Mouse (Mus musculus): ENCODE measurements around the gene Rpl3l. TPM values are rescaled to one million over a fixed set of nuclear protein-coding genes. Genes with fewer than 3 reads are reported as not detected.

Gene Rpl3l
- polyA plus RNA-seq (2014; fragmentation: Illumina TruSeq; extraction: RNeasy Lipid Tissue Mini Kit (QIAGEN cat#74804); ENCODE audit: low read depth, low replicate concordance) = not detected

GRCm38 (mm10) chr17:24727618-24728017 is at the start of gene Rpl3l:
TSS of gene Rpl3l (plus strand) at chr17:24727820.

GRCm38 (mm10) chr17:24689251-24690081 is 38.2 kb upstream of the Rpl3l start, which contains the start of gene Syngr3:
TSS of gene Syngr3 (minus strand) at chr17:24689955.

GRCm38 (mm10) chr17:24696011-24696697 is 31.5 kb upstream of the Rpl3l start, which contains the start of the genes Gfer and Noxo1:
TSS of gene Gfer (minus strand) at chr17:24696156.
TSS of gene Noxo1 (plus strand) at chr17:24696234.

GRCm38 (mm10) chr17:24706982-24707800 is 20.4 kb upstream of the Rpl3l start, which contains the start of gene Tbl3:
TSS of gene Tbl3 (minus strand) at chr17:24707660.

GRCm38 (mm10) chr17:24717943-24718342 is 9.7 kb upstream of the Rpl3l start, which contains the start of the genes Rnf151 and Rps2:
TSS of gene Rnf151 (minus strand) at chr17:24718063.
TSS of gene Rps2 (plus strand) at chr17:24718116.

GRCm38 (mm10) chr17:24724184-24724583 is 3.4 kb upstream of the Rpl3l start, which contains the start of gene Ndufb10:
TSS of gene Ndufb10 (minus strand) at chr17:24724478.

GRCm38 (mm10) chr17:24736330-24737051 is 8.9 kb downstream of the Rpl3l start, which contains the start of gene Msrb1:
TSS of gene Msrb1 (plus strand) at chr17:24736642.

GRCm38 (mm10) chr17:24752415-24753394 is 25.1 kb downstream of the Rpl3l start, which contains the start of gene Hs3st6:
TSS of gene Hs3st6 (plus strand) at chr17:24752988.

Other genes with a start within 250 kb of the Rpl3l start
- gene Mlst8, start 248.7 kb upstream of the Rpl3l start, polyA plus RNA-seq (2014; fragmentation: Illumina TruSeq; extraction: RNeasy Lipid Tissue Mini Kit (QIAGEN cat#74804); ENCODE audit: low read depth, low replicate concordance) = 3.3 TPM
- gene Caskin1, start 239.2 kb upstream of the Rpl3l start, polyA plus RNA-seq (2014; fragmentation: Illumina TruSeq; extraction: RNeasy Lipid Tissue Mini Kit (QIAGEN cat#74804); ENCODE audit: low read depth, low replicate concordance) = 0.09 TPM
- 12.6 TPM for gene Traf7, start 199.9 kb upstream of the Rpl3l start, polyA plus RNA-seq (2014; fragmentation: Illumina TruSeq; extraction: RNeasy Lipid Tissue Mini Kit (QIAGEN cat#74804); ENCODE audit: low read depth, low replicate concordance)
- 0.35 TPM for gene Rab26, start 193.6 kb upstream of the Rpl3l start, polyA plus RNA-seq (2014; fragmentation: Illumina TruSeq; extraction: RNeasy Lipid Tissue Mini Kit (QIAGEN cat#74804); ENCODE audit: low read depth, low replicate concordance)
- 12.2 TPM for gene Pkd1, start 178.0 kb upstream of the Rpl3l start, polyA plus RNA-seq (2014; fragmentation: Illumina TruSeq; extraction: RNeasy Lipid Tissue Mini Kit (QIAGEN cat#74804); ENCODE audit: low read depth, low replicate concordance)
- 12.6 TPM for gene Tsc2, start 95.2 kb upstream of the Rpl3l start, polyA plus RNA-seq (2014; fragmentation: Illumina TruSeq; extraction: RNeasy Lipid Tissue Mini Kit (QIAGEN cat#74804); ENCODE audit: low read depth, low replicate concordance)
- 0.35 TPM for gene Nthl1, start 95.1 kb upstream of the Rpl3l start, polyA plus RNA-seq (2014; fragmentation: Illumina TruSeq; extraction: RNeasy Lipid Tissue Mini Kit (QIAGEN cat#74804); ENCODE audit: low read depth, low replicate concordance)
- 6.4 TPM for gene Slc9a3r2, start 77.5 kb upstream of the Rpl3l start, polyA plus RNA-seq (2014; fragmentation: Illumina TruSeq; extraction: RNeasy Lipid Tissue Mini Kit (QIAGEN cat#74804); ENCODE audit: low read depth, low replicate concordance)
- not detected for gene Npw, start 69.4 kb upstream of the Rpl3l start, polyA plus RNA-seq (2014; fragmentation: Illumina TruSeq; extraction: RNeasy Lipid Tissue Mini Kit (QIAGEN cat#74804); ENCODE audit: low read depth, low replicate concordance)
- 3.1 TPM for gene Zfp598, start 58.1 kb upstream of the Rpl3l start, polyA plus RNA-seq (2014; fragmentation: Illumina TruSeq; extraction: RNeasy Lipid Tissue Mini Kit (QIAGEN cat#74804); ENCODE audit: low read depth, low replicate concordance)
- gene Syngr3, start 37.9 kb upstream of the Rpl3l start, polyA plus RNA-seq (2014; fragmentation: Illumina TruSeq; extraction: RNeasy Lipid Tissue Mini Kit (QIAGEN cat#74804); ENCODE audit: low read depth, low replicate concordance) = 1.1 TPM
- 13.7 TPM for gene Gfer, start 31.7 kb upstream of the Rpl3l start, polyA plus RNA-seq (2014; fragmentation: Illumina TruSeq; extraction: RNeasy Lipid Tissue Mini Kit (QIAGEN cat#74804); ENCODE audit: low read depth, low replicate concordance)
- gene Noxo1, start 31.6 kb upstream of the Rpl3l start, polyA plus RNA-seq (2014; fragmentation: Illumina TruSeq; extraction: RNeasy Lipid Tissue Mini Kit (QIAGEN cat#74804); ENCODE audit: low read depth, low replicate concordance) = 14.0 TPM
- not detected for gene Tbl3, start 20.2 kb upstream of the Rpl3l start, polyA plus RNA-seq (2014; fragmentation: Illumina TruSeq; extraction: RNeasy Lipid Tissue Mini Kit (QIAGEN cat#74804); ENCODE audit: low read depth, low replicate concordance)
- gene Rnf151, start 9.8 kb upstream of the Rpl3l start, polyA plus RNA-seq (2014; fragmentation: Illumina TruSeq; extraction: RNeasy Lipid Tissue Mini Kit (QIAGEN cat#74804); ENCODE audit: low read depth, low replicate concordance) = not detected
- gene Rps2, start 9.7 kb upstream of the Rpl3l start, polyA plus RNA-seq (2014; fragmentation: Illumina TruSeq; extraction: RNeasy Lipid Tissue Mini Kit (QIAGEN cat#74804); ENCODE audit: low read depth, low replicate concordance) = 513 TPM
- 96.4 TPM for gene Ndufb10, start 3.3 kb upstream of the Rpl3l start, polyA plus RNA-seq (2014; fragmentation: Illumina TruSeq; extraction: RNeasy Lipid Tissue Mini Kit (QIAGEN cat#74804); ENCODE audit: low read depth, low replicate concordance)
- 5.8 TPM for gene Msrb1, start 8.8 kb downstream of the Rpl3l start, polyA plus RNA-seq (2014; fragmentation: Illumina TruSeq; extraction: RNeasy Lipid Tissue Mini Kit (QIAGEN cat#74804); ENCODE audit: low read depth, low replicate concordance)
- gene Hs3st6, start 25.2 kb downstream of the Rpl3l start, polyA plus RNA-seq (2014; fragmentation: Illumina TruSeq; extraction: RNeasy Lipid Tissue Mini Kit (QIAGEN cat#74804); ENCODE audit: low read depth, low replicate concordance) = not detected
- 0.95 TPM for gene Meiob, start 76.5 kb downstream of the Rpl3l start, polyA plus RNA-seq (2014; fragmentation: Illumina TruSeq; extraction: RNeasy Lipid Tissue Mini Kit (QIAGEN cat#74804); ENCODE audit: low read depth, low replicate concordance)
- 10.6 TPM for gene Hagh, start 112.3 kb downstream of the Rpl3l start, polyA plus RNA-seq (2014; fragmentation: Illumina TruSeq; extraction: RNeasy Lipid Tissue Mini Kit (QIAGEN cat#74804); ENCODE audit: low read depth, low replicate concordance)
- 194 TPM for gene Fahd1, start 122.5 kb downstream of the Rpl3l start, polyA plus RNA-seq (2014; fragmentation: Illumina TruSeq; extraction: RNeasy Lipid Tissue Mini Kit (QIAGEN cat#74804); ENCODE audit: low read depth, low replicate concordance)
- not detected for gene Igfals, start 138.2 kb downstream of the Rpl3l start, polyA plus RNA-seq (2014; fragmentation: Illumina TruSeq; extraction: RNeasy Lipid Tissue Mini Kit (QIAGEN cat#74804); ENCODE audit: low read depth, low replicate concordance)
- gene Nubp2, start 158.5 kb downstream of the Rpl3l start, polyA plus RNA-seq (2014; fragmentation: Illumina TruSeq; extraction: RNeasy Lipid Tissue Mini Kit (QIAGEN cat#74804); ENCODE audit: low read depth, low replicate concordance) = 2.7 TPM
- not detected for gene Spsb3, start 158.8 kb downstream of the Rpl3l start, polyA plus RNA-seq (2014; fragmentation: Illumina TruSeq; extraction: RNeasy Lipid Tissue Mini Kit (QIAGEN cat#74804); ENCODE audit: low read depth, low replicate concordance)
- gene Eme2, start 167.3 kb downstream of the Rpl3l start, polyA plus RNA-seq (2014; fragmentation: Illumina TruSeq; extraction: RNeasy Lipid Tissue Mini Kit (QIAGEN cat#74804); ENCODE audit: low read depth, low replicate concordance) = 2.0 TPM
- gene Mrps34, start 167.3 kb downstream of the Rpl3l start, polyA plus RNA-seq (2014; fragmentation: Illumina TruSeq; extraction: RNeasy Lipid Tissue Mini Kit (QIAGEN cat#74804); ENCODE audit: low read depth, low replicate concordance) = 1.8 TPM
- gene Nme3, start 168.7 kb downstream of the Rpl3l start, polyA plus RNA-seq (2014; fragmentation: Illumina TruSeq; extraction: RNeasy Lipid Tissue Mini Kit (QIAGEN cat#74804); ENCODE audit: low read depth, low replicate concordance) = 1.0 TPM
- 7.2 TPM for gene Mapk8ip3, start 209.2 kb downstream of the Rpl3l start, polyA plus RNA-seq (2014; fragmentation: Illumina TruSeq; extraction: RNeasy Lipid Tissue Mini Kit (QIAGEN cat#74804); ENCODE audit: low read depth, low replicate concordance)
- gene Jpt2, start 232.9 kb downstream of the Rpl3l start, polyA plus RNA-seq (2014; fragmentation: Illumina TruSeq; extraction: RNeasy Lipid Tissue Mini Kit (QIAGEN cat#74804); ENCODE audit: low read depth, low replicate concordance) = 62.0 TPM

Data from sigmoid colon, adult 10 weeks (tissue).